ENCODE assay signal across 9 mouse cellular contexts in the genomic region with DNA sequence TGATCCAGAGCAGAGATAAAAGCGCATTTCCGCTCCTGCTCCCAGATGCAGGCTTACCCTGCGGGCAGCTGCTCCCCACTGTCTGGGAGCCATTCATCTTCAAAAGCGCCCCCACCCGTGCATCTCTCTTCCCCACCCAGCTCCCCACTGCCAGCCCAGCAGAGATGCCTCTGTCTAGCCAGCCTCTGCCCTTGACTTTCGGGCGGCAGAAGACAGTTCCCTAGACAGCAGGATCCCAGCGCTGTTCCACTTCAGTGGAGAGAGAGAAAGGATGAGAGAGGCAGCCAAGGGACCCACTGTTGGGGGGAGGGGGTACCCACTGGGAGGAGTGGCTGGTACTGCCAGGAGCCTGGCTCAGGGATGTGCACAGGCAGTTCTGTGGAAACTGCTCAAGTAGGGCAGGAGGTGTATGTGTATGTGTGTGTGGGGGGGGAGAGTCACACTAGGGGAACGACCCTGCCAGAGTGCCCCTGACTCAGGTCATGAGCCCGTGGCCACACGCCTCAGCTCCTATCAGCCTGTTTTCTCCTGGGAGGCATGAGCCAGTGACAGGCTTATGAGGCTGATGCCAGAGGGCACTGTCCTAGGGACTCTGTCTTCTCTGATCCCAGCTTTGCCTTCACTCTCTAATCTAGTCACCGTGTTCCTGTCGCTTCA. TPM values are rescaled to one million over a fixed set of nuclear protein-coding genes. Genes with fewer than 3 reads are reported as not detected.
DNase-seq lines count a peak whose midpoint lies in the region; ATAC-seq and TF ChIP-seq lines count a peak whose summit lies in the region.
"Had no signal": no experiment of that assay in that cellular context is flagged by ENCODE, and none has a peak within 500 bp of the region (broad histone marks: within the 10 kb centered on the region; RNA-seq: fewer than 3 reads in every experiment).

No protein-coding gene starts in this region.

- H3K9me3 ChIP-seq in intestine, embryonic 16.5 days (ENCODE audit: control insufficient read depth, low read length): no peaks in the 10 kb centered on the region
- no peaks in the 10 kb centered on the region for H3K9me3 ChIP-seq in liver, postnatal 0 days (ENCODE audit: low read length)

- TF ChIP-seq CTCF in testis, adult 2 months (IDR thresholded peaks at IDR 0.05; ENCODE audit: control insufficient read depth, insufficient read depth, insufficient replicate concordance, low read depth, low read length): no peak
- TF ChIP-seq CTCF in liver, postnatal 0 days (IDR thresholded peaks at IDR 0.05; ENCODE audit: low read depth): no peak

- no peak for TF ChIP-seq EP300 in liver, postnatal 0 days (IDR thresholded peaks at IDR 0.05; ENCODE audit: low read depth)

- 0 out of 2 replicates have a peak, but pooled peaks have one; percentile 20 for TF ChIP-seq POLR2A in testis, adult 2 months (IDR thresholded peaks at IDR 0.05; ENCODE audit: control insufficient read depth, low read depth, low read length)

- no peak overlapping the region for H3K4me2 ChIP-seq in intestine, embryonic 16.5 days (ENCODE audit: low read depth, low read length)
- H3K4me2 ChIP-seq in liver, postnatal 0 days (ENCODE audit: low read depth, low read length): no peak overlapping the region

- no peak overlapping the region for H3K4me3 ChIP-seq in testis, adult 2 months (ENCODE audit: control insufficient read depth, low read depth, low read length)
- H3K4me3 ChIP-seq in intestine, embryonic 16.5 days (ENCODE audit: low read length): no peak overlapping the region
- no peak overlapping the region for H3K4me3 ChIP-seq in liver, postnatal 0 days (ENCODE audit: low read depth, low read length)

- 32% methylated on average over 13 of the region's 13 CpGs for WGBS in intestine, embryonic 16.5 days
- 35% methylated on average over 13 of the region's 13 CpGs for WGBS in liver, postnatal 0 days (ENCODE audit: insufficient replicate concordance)

- peak overlapping the region; percentile 14; the same call in 1 of the 2 replicates for H3K9ac ChIP-seq in intestine, embryonic 16.5 days (ENCODE audit: low read depth, low read length)
- no peak overlapping the region for H3K9ac ChIP-seq in liver, postnatal 0 days (replicated peaks)
- H3K9ac ChIP-seq: liver, embryonic 14.5 days had no signal

- H3K27me3 ChIP-seq in testis, adult 2 months (ENCODE audit: control insufficient read depth, insufficient read depth, low read length): no peaks in the 10 kb centered on the region
- peaks cover 3% of the 10 kb centered on the region; the same call in 1 of the 2 replicates for H3K27me3 ChIP-seq in intestine, embryonic 16.5 days (replicated peaks; ENCODE audit: control insufficient read depth, insufficient read depth, low read length)
- H3K27me3 ChIP-seq in liver, postnatal 0 days (ENCODE audit: insufficient read depth, low read length): 0 out of 2 replicates have a peak, but pooled peaks cover 7% of the 10 kb centered on the region

- H3K27ac ChIP-seq in testis, adult 2 months (ENCODE audit: control insufficient read depth, insufficient read depth, low read depth, low read length): peak overlapping the region; percentile 3
- no peak overlapping the region for H3K27ac ChIP-seq in intestine, embryonic 16.5 days (ENCODE audit: low read length)
- no peak overlapping the region for H3K27ac ChIP-seq in liver, postnatal 0 days (ENCODE audit: low read depth)
- H3K27ac ChIP-seq: liver, embryonic 14.5 days had no signal

- DNase-seq in heart, adult 11 months: peak; percentile 91
- no peak for DNase-seq in heart, adult 8-10 months (ENCODE audit: low spot score)
- DNase-seq in testis, postnatal 14 days (ENCODE audit: low spot score): no peak
- peak; percentile 49 for DNase-seq in testis, postnatal 10 days (ENCODE audit: low spot score)
- no peak for DNase-seq in liver, postnatal 0 days
- no peak for DNase-seq in urinary bladder, postnatal 14 days (ENCODE audit: low spot score)

- no peak for ATAC-seq in intestine, embryonic 16.5 days
- ATAC-seq in liver, postnatal 0 days: no peak

- peaks cover 31% of the 10 kb centered on the region for H3K4me1 ChIP-seq in testis, adult 2 months (ENCODE audit: control insufficient read depth, insufficient read depth, low read length)
- H3K4me1 ChIP-seq in intestine, embryonic 16.5 days (ENCODE audit: control insufficient read depth, insufficient read depth, low read length): peaks cover 30% of the 10 kb centered on the region
- peaks cover 12% of the 10 kb centered on the region for H3K4me1 ChIP-seq in liver, postnatal 0 days (ENCODE audit: insufficient read depth)

- H3K36me3 ChIP-seq in testis, adult 2 months (ENCODE audit: control insufficient read depth, insufficient read depth, low read length): no peaks in the 10 kb centered on the region
- H3K36me3 ChIP-seq in intestine, embryonic 16.5 days (ENCODE audit: control insufficient read depth, insufficient read depth, low read length): no peaks in the 10 kb centered on the region
- H3K36me3 ChIP-seq in liver, postnatal 0 days (replicated peaks; ENCODE audit: insufficient read depth, low read length): no peaks in the 10 kb centered on the region

RNA-seq across cellular contexts. Expression of a gene that starts 7.3 kb away (rescaled TPM):
- total RNA-seq in heart, adult 8-10 months (2022): 10 to 100 TPM; 40.6 to 64.1 (median 43.0) TPM
- 3.7 and 5.5 TPM in 2 replicates for polyA plus RNA-seq in testis, adult 2 months (2012; rRNA removed)
- 12.3 and 14.4 TPM in 2 replicates for polyA plus RNA-seq in intestine, embryonic 16.5 days (2015; fragmentation: Nextera tagmentation; extraction: Ambion mirVana)
- 3.6 and 3.7 TPM in 2 replicates for polyA plus RNA-seq in liver, postnatal 0 days (2015; fragmentation: Nextera tagmentation; extraction: Ambion mirVana)

RNA-seq across cellular contexts. Expression of a gene that starts 8.1 kb away (rescaled TPM):
- total RNA-seq in heart, adult 8-10 months (2022): 1 to 10 TPM; 1.4 to 2.0 (median 1.8) TPM
- polyA plus RNA-seq in testis, adult 2 months (2012; rRNA removed): 7.8 and 8.4 TPM in 2 replicates
- 1.4 and 1.9 TPM in 2 replicates for polyA plus RNA-seq in intestine, embryonic 16.5 days (2015; fragmentation: Nextera tagmentation; extraction: Ambion mirVana)
- 0.32 TPM in 1 of 2 replicates, not detected in the other for polyA plus RNA-seq in liver, postnatal 0 days (2015; fragmentation: Nextera tagmentation; extraction: Ambion mirVana)

RNA-seq across cellular contexts. Expression of a gene that starts 34.6 kb away (rescaled TPM):
- total RNA-seq in heart, adult 8-10 months (2022): 10 to 100 TPM in 3 of 4 experiments, 1 to 10 TPM in 1; 8.7 to 12.6 (median 10.6) TPM
- polyA plus RNA-seq in testis, adult 2 months (2012; rRNA removed): 6.3 and 7.5 TPM in 2 replicates
- polyA plus RNA-seq in intestine, embryonic 16.5 days (2015; fragmentation: Nextera tagmentation; extraction: Ambion mirVana): 10.8 and 11.9 TPM in 2 replicates
- polyA plus RNA-seq in liver, postnatal 0 days (2015; fragmentation: Nextera tagmentation; extraction: Ambion mirVana): 4.9 and 6.2 TPM in 2 replicates

Comparison
In these comparisons a context has a peak if more than half of its experiments do, and no peak if none do; other contexts are left out.
1. DNase-seq: peak in heart, adult 11 months (single experiment) and testis, postnatal 10 days (single experiment); none in heart, adult 8-10 months (single experiment), testis, postnatal 14 days (single experiment), liver, postnatal 0 days (single experiment) and urinary bladder, postnatal 14 days (single experiment).